Mouse (Mus musculus) heart, postnatal 0 days (tissue): ENCODE results near the gene Ankmy1.

ENCODE experiments used
- CTCF ChIP-seq: IDR thresholded peaks from 2 replicates; pipeline ENCODE4 v1.5.1; 2016; ENCODE audit warnings: antibody characterized with exemption, control low read depth, low read depth
- EP300 ChIP-seq: IDR thresholded peaks from 2 replicates; pipeline ENCODE4 v1.6.1; 2016; ENCODE audit warnings: antibody characterized with exemption, low read depth

DNA sequence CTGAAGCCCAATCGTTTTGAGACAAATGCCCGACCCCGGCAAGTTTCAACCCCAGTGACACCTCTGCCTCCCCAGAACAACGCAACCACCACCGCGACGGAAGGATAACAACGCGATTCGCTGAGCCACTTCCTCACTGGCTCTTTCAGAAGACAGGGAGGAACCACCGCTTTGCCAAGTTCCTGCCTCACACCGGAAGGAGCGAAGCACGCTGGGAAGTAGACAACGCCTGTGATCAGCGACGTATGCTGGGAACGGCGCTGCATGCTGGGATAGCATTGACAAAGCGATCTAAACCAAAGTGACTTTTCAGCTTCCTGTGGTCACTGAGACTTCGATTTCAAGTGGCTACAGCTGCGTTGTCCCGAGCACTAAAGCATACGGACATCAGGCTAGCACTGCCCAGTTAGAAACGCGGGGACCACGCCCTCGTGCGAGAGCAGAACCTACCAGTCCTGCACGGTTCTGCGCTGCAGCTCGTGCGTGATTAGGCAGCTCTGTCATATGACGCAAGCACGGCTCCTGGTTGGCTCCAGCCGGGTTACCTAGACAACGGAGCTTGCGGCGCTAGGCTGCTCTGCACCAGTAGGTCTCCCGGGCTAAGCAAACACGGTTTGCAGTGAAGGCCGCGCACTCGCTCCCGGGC lies 31.6 kb upstream of the Ankmy1 start, which contains the start of gene Capn10:
- TF ChIP-seq CTCF (no peak), EP300 (peak; percentile 81)
